Mouse (Mus musculus): ENCODE data around the gene Ptch2.
A peak's percentile ranks its signal among the peaks of the same experiment; 100 is the strongest.

The Ptch2 gene

GRCm38 (mm10) chr4:117104672-117105071 is 8.8 kb downstream of the Ptch2 start:
- ATAC-seq (ENCODE audit: low TSS enrichment): no peak

- ATAC-seq (ENCODE audit: low TSS enrichment): no peak
These were observed 9.3 kb downstream of the Ptch2 start for GRCm38 (mm10) chr4:117105127-117105526.

- no peak for ATAC-seq (ENCODE audit: low TSS enrichment)
These were observed 12.1 kb downstream of the Ptch2 start for GRCm38 (mm10) chr4:117107813-117108523.

- no peak for ATAC-seq (ENCODE audit: low TSS enrichment)
These were observed 12.6 kb downstream of the Ptch2 start for GRCm38 (mm10) chr4:117108524-117108849.

- ATAC-seq (ENCODE audit: low TSS enrichment): no peak
These were observed 13.5 kb downstream of the Ptch2 start for GRCm38 (mm10) chr4:117109330-117109729.

GRCm38 (mm10) chr4:117110249-117110648 is 14.4 kb downstream of the Ptch2 start:
- no peak for ATAC-seq (ENCODE audit: low TSS enrichment)

- no peak for ATAC-seq (ENCODE audit: low TSS enrichment)
These were observed 15.1 kb downstream of the Ptch2 start for GRCm38 (mm10) chr4:117110985-117111384.

GRCm38 (mm10) chr4:117113237-117113636 is 17.4 kb downstream of the Ptch2 start:
- ATAC-seq (ENCODE audit: low TSS enrichment): no peak

- no peak for ATAC-seq (ENCODE audit: low TSS enrichment)
These were observed 19.7 kb downstream of the Ptch2 start for GRCm38 (mm10) chr4:117115592-117115991.

GRCm38 (mm10) chr4:117117931-117118330 is 22.1 kb downstream of the Ptch2 start:
- no peak for ATAC-seq (ENCODE audit: low TSS enrichment)

- ATAC-seq (ENCODE audit: low TSS enrichment): no peak
These were observed 23.8 kb downstream of the Ptch2 start for GRCm38 (mm10) chr4:117119636-117120035.

GRCm38 (mm10) chr4:117120052-117120444 is 24.2 kb downstream of the Ptch2 start:
- ATAC-seq (ENCODE audit: low TSS enrichment): no peak

- peak; percentile 93 for ATAC-seq (ENCODE audit: low TSS enrichment)
These were observed 24.9 kb downstream of the Ptch2 start for GRCm38 (mm10) chr4:117120445-117121414.

GRCm38 (mm10) chr4:117122209-117122608 is 26.3 kb downstream of the Ptch2 start:
- no peak for ATAC-seq (ENCODE audit: low TSS enrichment)

GRCm38 (mm10) chr4:117123546-117124217 is 27.8 kb downstream of the Ptch2 start:
- ATAC-seq (ENCODE audit: low TSS enrichment): no peak

- no peak for ATAC-seq (ENCODE audit: low TSS enrichment)
These were observed 28.3 kb downstream of the Ptch2 start for GRCm38 (mm10) chr4:117124218-117124517.

- no peak for ATAC-seq (ENCODE audit: low TSS enrichment)
These were observed 28.9 kb downstream of the Ptch2 start for GRCm38 (mm10) chr4:117124518-117125347.

GRCm38 (mm10) chr4:117125348-117125909 is 29.6 kb downstream of the Ptch2 start, which contains the start of gene Btbd19:
TSS of gene Btbd19 (minus strand) at chr4:117125725.
- ATAC-seq (ENCODE audit: low TSS enrichment): peak; percentile 43

- ATAC-seq (ENCODE audit: low TSS enrichment): peak; percentile 39
These were observed 30.2 kb downstream of the Ptch2 start for GRCm38 (mm10) chr4:117125910-117126674.

- ATAC-seq (ENCODE audit: low TSS enrichment): no peak
These were observed 30.9 kb downstream of the Ptch2 start, which contains the start of gene Tctex1d4 for GRCm38 (mm10) chr4:117126675-117127290. TSS of gene Tctex1d4 (plus strand) at chr4:117126794.
